ENCODE assay signal across 18 mouse cellular contexts in the genomic region with DNA sequence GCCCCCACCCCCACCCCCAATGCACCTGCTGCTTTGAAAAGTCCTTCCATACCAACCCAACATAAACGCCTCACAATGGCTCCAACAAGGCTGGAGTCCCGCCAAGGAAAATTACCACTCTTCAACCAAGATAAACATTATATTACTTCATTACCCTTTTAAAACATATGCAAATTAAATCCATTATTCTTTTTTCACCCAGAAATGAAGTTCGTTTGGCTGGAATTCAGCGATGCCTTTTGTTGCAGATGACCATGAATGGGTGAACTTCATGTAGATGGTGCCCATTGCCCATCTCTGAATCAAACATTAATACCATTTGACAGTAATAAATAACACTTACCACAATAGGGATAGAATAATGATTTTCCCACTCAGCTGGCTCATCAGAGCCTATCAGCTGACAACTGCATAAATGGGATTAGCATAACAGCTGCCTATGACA.
A peak's percentile ranks its signal among the peaks of the same experiment; 100 is the strongest.
DNase-seq lines count a peak whose midpoint lies in the region; ATAC-seq and TF ChIP-seq lines count a peak whose summit lies in the region.
"Had no signal": no experiment of that assay in that cellular context is flagged by ENCODE, and none has a peak within 500 bp of the region (broad histone marks: within the 10 kb centered on the region; RNA-seq: fewer than 3 reads in every experiment).

No protein-coding gene starts in this region.

- no peaks in the 10 kb centered on the region for H3K36me3 ChIP-seq in hindbrain, embryonic 13.5 days
- no peaks in the 10 kb centered on the region for H3K36me3 ChIP-seq in midbrain, postnatal 0 days (ENCODE audit: insufficient read depth, low read length)
- H3K36me3 ChIP-seq: embryonic facial prominence, embryonic 10.5 days; G1E; heart, embryonic 15.5 days; stomach, embryonic 15.5 days had no signal

- no peak overlapping the region for H3K4me2 ChIP-seq in hindbrain, embryonic 13.5 days
- no peak overlapping the region for H3K4me2 ChIP-seq in midbrain, postnatal 0 days (ENCODE audit: low read depth, low read length, poor library complexity, severe bottlenecking)
- H3K4me2 ChIP-seq: heart, embryonic 15.5 days; stomach, embryonic 15.5 days had no signal

- peak; percentile 12 to 16 for DNase-seq in frontal cortex, postnatal 10 days (ENCODE audit: low spot score in 2 of 2)
- DNase-seq in frontal cortex, postnatal 14 days (ENCODE audit: low spot score in 2 of 2): no peak
- DNase-seq in right cerebral cortex, postnatal 10 days (ENCODE audit: low spot score in 2 of 2): peak; percentile 55 to 58
- DNase-seq in right cerebral cortex, postnatal 36 days (ENCODE audit: low spot score in 2 of 2): no peak
- DNase-seq in midbrain, postnatal 0 days (ENCODE audit: low spot score): peak; percentile 33
- DNase-seq in thymus, adult 18-20 months: no peak
- no peak for DNase-seq in heart, postnatal 36 days
- DNase-seq: adrenal gland, postnatal 25 days; cerebellum, adult 2 months; gastrocnemius, postnatal 14 days; kidney, adult 11 months; thymus, adult 2 months had no signal

- TF ChIP-seq CTCF in midbrain, postnatal 0 days (IDR thresholded peaks at IDR 0.05): no peak

- no peaks in the 10 kb centered on the region for H3K9me3 ChIP-seq in hindbrain, embryonic 13.5 days
- H3K9me3 ChIP-seq in midbrain, postnatal 0 days (ENCODE audit: low read length): no peaks in the 10 kb centered on the region
- H3K9me3 ChIP-seq: embryonic facial prominence, embryonic 10.5 days; heart, embryonic 15.5 days; stomach, embryonic 15.5 days had no signal

- 43% methylated on average over 4 of the region's 4 CpGs for WGBS in hindbrain, embryonic 13.5 days
- 34% methylated on average over 4 of the region's 4 CpGs for WGBS in midbrain, postnatal 0 days

- H3K9ac ChIP-seq in hindbrain, embryonic 13.5 days: no peak overlapping the region
- no peak overlapping the region for H3K9ac ChIP-seq in midbrain, postnatal 0 days (replicated peaks; ENCODE audit: low read length, poor library complexity, severe bottlenecking)
- H3K9ac ChIP-seq: heart, embryonic 15.5 days; liver, embryonic 14.5 days; stomach, embryonic 15.5 days had no signal

- intact Hi-C loops in heart, postnatal 36 days (cut with DNase I): no loop called here

- no peaks in the 10 kb centered on the region for H3K27me3 ChIP-seq in hindbrain, embryonic 13.5 days
- H3K27me3 ChIP-seq in midbrain, postnatal 0 days (ENCODE audit: insufficient read depth, low read length): no peaks in the 10 kb centered on the region
- H3K27me3 ChIP-seq: heart, embryonic 15.5 days; stomach, embryonic 15.5 days had no signal

- peak; percentile 52; the same call in 1 of the 2 replicates for ATAC-seq in hindbrain, embryonic 13.5 days (ENCODE audit: low FRiP score)
- no peak for ATAC-seq in midbrain, postnatal 0 days (ENCODE audit: low FRiP score)

- H3K4me3 ChIP-seq in hindbrain, embryonic 13.5 days: no peak overlapping the region
- H3K4me3 ChIP-seq in midbrain, postnatal 0 days (ENCODE audit: low read depth, low read length): no peak overlapping the region
- H3K4me3 ChIP-seq: embryonic facial prominence, embryonic 10.5 days; heart, embryonic 15.5 days; stomach, embryonic 15.5 days had no signal

- H3K27ac ChIP-seq in hindbrain, embryonic 13.5 days: peak overlapping the region; percentile 45; the same call in 1 of the 2 replicates
- no peak overlapping the region for H3K27ac ChIP-seq in midbrain, postnatal 0 days (ENCODE audit: low read depth, low read length)
- H3K27ac ChIP-seq: embryonic facial prominence, embryonic 10.5 days; heart, embryonic 15.5 days; liver, embryonic 14.5 days; stomach, embryonic 15.5 days had no signal

- H3K4me1 ChIP-seq in hindbrain, embryonic 13.5 days (replicated peaks): peaks cover 11% of the 10 kb centered on the region
- no peaks in the 10 kb centered on the region for H3K4me1 ChIP-seq in midbrain, postnatal 0 days (ENCODE audit: insufficient read depth, low read length)
- H3K4me1 ChIP-seq: heart, embryonic 15.5 days; stomach, embryonic 15.5 days had no signal

Comparison
In these comparisons a context has a peak if more than half of its experiments do, and no peak if none do; other contexts are left out.
1. DNase-seq: peak in frontal cortex, postnatal 10 days (2 of 2), right cerebral cortex, postnatal 10 days (2 of 2) and midbrain, postnatal 0 days (single experiment); none in frontal cortex, postnatal 14 days (0 of 2), right cerebral cortex, postnatal 36 days (0 of 2), thymus, adult 18-20 months (0 of 2) and heart, postnatal 36 days (0 of 2).